Mouse (Mus musculus): Measurements from ENCODE around the gene Ltf.

- TF ChIP-seq POLR2A (IDR thresholded peaks at IDR 0.05; ENCODE audit: borderline replicate concordance, extremely low read depth, insufficient read depth, insufficient read length, poor library complexity, severe bottlenecking) (no peak), CTCF (IDR thresholded peaks at IDR 0.05; ENCODE audit: borderline replicate concordance, extremely low read depth, insufficient read depth, insufficient read length) (no peak)
These were observed 36.7 kb upstream of the Ltf start for GRCm38 (mm10) chr9:110982351-110982750.

Data from brain, embryonic 14.5 days (tissue).